Mouse (Mus musculus) liver, embryonic 14.5 days (tissue): ENCODE data around the gene Sdk1. TPM values are rescaled to one million over a fixed set of nuclear protein-coding genes. Genes with fewer than 3 reads are reported as not detected.

Source experiments
- ATAC-seq: fragments of 200-750 bp; cut with Nextera tagmentation; 2 replicates; pipeline ENCODE4 v1.8.0; 2017; ENCODE audit warnings: moderate number of reproducible peaks, mild to moderate bottlenecking, moderate library complexity; ENCODE audit not compliant: insufficient read depth
- DNase-seq, 3 experiments: peaks; one replicate each; pipeline ENCODE4 v3.0.0-alpha.2; 2012 to 2013; ENCODE audit warnings: low read depth in 3 of 3, low spot score in 3 of 3
- H3K27ac ChIP-seq: fragments of 300-500 bp; sonication (generic); 2 replicates; pipeline ENCODE4 v1.5.1; 2014; ENCODE audit warnings: moderate library complexity, mild to moderate bottlenecking, control low read depth, inconsistent platforms
- H3K27me3 ChIP-seq: fragments of 300-500 bp; sonication (generic); 2 replicates; pipeline ENCODE4 v1.6.1; 2014; ENCODE audit warnings: mild to moderate bottlenecking, low read length, moderate library complexity; ENCODE audit not compliant: control insufficient read depth, insufficient read depth
- H3K36me3 ChIP-seq: fragments of 300-500 bp; sonication (generic); replicated peaks from 2 replicates; pipeline ENCODE4 v1.6.1; 2014; ENCODE audit warnings: low read depth; ENCODE audit not compliant: control insufficient read depth, insufficient read depth
- H3K4me1 ChIP-seq, 2 experiments: fragments of 200-500 bp in 1 of 2; fragments of 300-500 bp in 1 of 2; sonication (generic) in 1 of 2; replicated peaks; 2 replicates each; pipeline ENCODE4 v1.6.1; 2012 to 2014; ENCODE audit warnings: antibody characterized with exemption in 1 of 2, inconsistent platforms in 1 of 2, low read length in 1 of 2; ENCODE audit not compliant: control insufficient read depth in 2 of 2, insufficient read depth in 2 of 2
- H3K4me2 ChIP-seq: fragments of 300-500 bp; sonication (generic); 2 replicates; pipeline ENCODE4 v1.6.1; 2014; ENCODE audit warnings: low read depth, mild to moderate bottlenecking, control low read depth, moderate library complexity
- H3K4me3 ChIP-seq, 2 experiments: fragments of 200-500 bp in 1 of 2; fragments of 300-500 bp in 1 of 2; sonication (generic) in 1 of 2; 2 replicates each; pipeline ENCODE4 v1.5.1; 2012 to 2014; ENCODE audit warnings: low read depth in 2 of 2, low read length in 2 of 2, mild to moderate bottlenecking in 2 of 2, control low read depth in 1 of 2, inconsistent platforms in 1 of 2, moderate library complexity in 1 of 2; ENCODE audit not compliant: insufficient read depth in 1 of 2
- H3K9ac ChIP-seq: fragments of 300-500 bp; sonication (generic); replicated peaks from 2 replicates; pipeline ENCODE4 v1.6.1; 2014; ENCODE audit warnings: mild to moderate bottlenecking, control low read depth, moderate library complexity
- H3K9me3 ChIP-seq: fragments of 300-500 bp; sonication (generic); 2 replicates; pipeline ENCODE4 v1.6.1; 2016; ENCODE audit warnings: low read length, mixed read lengths; ENCODE audit not compliant: control insufficient read depth
- CTCF ChIP-seq: IDR thresholded peaks from 2 replicates; pipeline ENCODE4 v1.5.1; 2016; ENCODE audit warnings: antibody characterized with exemption, low read depth, control low read depth
- EP300 ChIP-seq: IDR thresholded peaks from 2 replicates; pipeline ENCODE4 v1.6.1; 2016; ENCODE audit warnings: antibody characterized with exemption, low read depth
- WGBS: fragments of 180-500 bp; shearing (Covaris S2); extraction: QIAGEN DNeasy Blood & Tissue Kit; methylation state at CpG from one replicate; pipeline ENCODE4 v1.1.7; 2014; ENCODE audit not compliant: insufficient replicate concordance; 5-methylcytosine and 5-hydroxymethylcytosine counted together
- polyA plus RNA-seq, 2 experiments: library from polyadenylated mRNA; depleted of rRNA in 1 of 2; stranded (reverse) in 1 of 2; unstranded in 1 of 2; fragments of >200 nt; fragmentation: Nextera tagmentation in 1 of 2; extraction: Ambion mirVana in 1 of 2; gene quantifications; 2 replicates each; pipeline versions ENCODE4 v1.2.1 to v1.2.3; 2012 to 2014

The Sdk1 gene
- polyA plus RNA-seq, 2 experiments: 0.01 to 0.25 TPM

DNA sequence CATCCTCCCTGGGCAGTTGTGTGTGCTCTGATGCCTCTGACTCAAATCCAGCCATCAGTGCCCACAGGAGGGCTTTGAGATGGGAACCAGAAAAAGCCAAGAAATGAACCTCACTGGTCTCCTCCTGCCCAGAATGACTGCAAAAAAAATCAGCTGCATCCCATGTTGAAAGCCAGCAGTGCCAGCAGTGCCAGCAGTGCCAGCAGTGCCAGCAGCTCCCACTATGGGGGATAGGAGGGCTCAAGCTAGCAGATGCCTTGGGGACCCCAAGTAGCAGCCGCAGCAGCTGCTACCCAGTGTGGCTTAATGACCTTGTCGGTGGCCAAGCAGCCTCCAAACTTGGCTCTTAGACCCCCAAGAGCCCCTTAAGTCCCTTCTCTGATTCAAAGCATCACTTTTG, 1001.8 kb downstream of the Sdk1 start:
- no peaks in the 10 kb centered on the region for H3K4me1 ChIP-seq
- no peak overlapping the region for H3K4me3 ChIP-seq
- TF ChIP-seq CTCF: no peak
- no peak overlapping the region for H3K9ac ChIP-seq
- H3K27ac ChIP-seq: no peak overlapping the region
- DNase-seq (no peak), ATAC-seq (no peak)
- H3K27me3 ChIP-seq: no peaks in the 10 kb centered on the region
- no peaks in the 10 kb centered on the region for H3K36me3 ChIP-seq
- H3K4me2 ChIP-seq: no peak overlapping the region
- 73% methylated on average over 2 of the region's 2 CpGs for WGBS
- no peaks in the 10 kb centered on the region for H3K9me3 ChIP-seq

- Histone ChIP-seq H3K4me3 (no peak overlapping the region), H3K9ac (no peak overlapping the region), H3K4me2 (no peak overlapping the region), H3K36me3 (no peaks in the 10 kb centered on the region), H3K27ac (no peak overlapping the region), H3K27me3 (no peaks in the 10 kb centered on the region), H3K9me3 (no peaks in the 10 kb centered on the region), H3K4me1 (no peaks in the 10 kb centered on the region)
- no peak for TF ChIP-seq CTCF
- TF ChIP-seq EP300: no peak
- ATAC-seq (no peak), DNase-seq (no peak)
- WGBS: 70% methylated on average over 6 of the region's 6 CpGs
These were observed 1014.9 kb downstream of the Sdk1 start for GRCm38 (mm10) chr5:142256231-142256630.

DNA sequence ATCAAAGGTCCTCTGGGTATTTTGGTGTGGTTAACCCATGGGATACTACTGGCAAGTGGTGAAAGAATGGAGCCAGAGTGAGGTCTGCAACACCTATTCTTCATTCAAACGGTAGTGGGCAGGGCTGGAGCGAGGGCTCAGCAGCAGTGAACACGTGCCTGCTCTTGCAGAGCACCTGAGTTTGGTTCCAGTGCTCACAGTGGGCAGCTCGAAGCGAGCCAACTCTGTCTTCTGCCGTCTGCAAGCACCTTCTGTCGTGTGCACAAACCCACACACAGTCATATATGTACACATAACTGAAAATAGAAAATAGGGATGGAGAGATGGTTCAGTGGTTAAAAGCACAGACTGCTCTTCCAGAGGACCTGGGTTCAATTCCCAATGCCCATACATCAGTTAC, 1017.4 kb downstream of the Sdk1 start:
- WGBS: 66% methylated on average over 7 of the region's 7 CpGs
- H3K27ac ChIP-seq: no peak overlapping the region
- ATAC-seq: no peak

GRCm38 (mm10) chr5:142262060-142262459, 1020.8 kb downstream of the Sdk1 start:
- ATAC-seq (no peak), DNase-seq (no peak)
- H3K4me3 ChIP-seq: no peak overlapping the region
- no peaks in the 10 kb centered on the region for H3K9me3 ChIP-seq
- no peaks in the 10 kb centered on the region for H3K36me3 ChIP-seq
- H3K4me1 ChIP-seq: no peaks in the 10 kb centered on the region
- H3K27ac ChIP-seq: no peak overlapping the region
- 36% methylated on average over 6 of the region's 6 CpGs for WGBS
- TF ChIP-seq CTCF (no peak), EP300 (no peak)
- no peak overlapping the region for H3K4me2 ChIP-seq
- H3K9ac ChIP-seq: no peak overlapping the region
- H3K27me3 ChIP-seq: no peaks in the 10 kb centered on the region

More for the DNA sequence above, 1017.4 kb downstream of the Sdk1 start:
- no peaks in the 10 kb centered on the region for H3K36me3 ChIP-seq
- no peaks in the 10 kb centered on the region for H3K4me1 ChIP-seq
- DNase-seq: no peak
- no peaks in the 10 kb centered on the region for H3K27me3 ChIP-seq
- H3K9me3 ChIP-seq: no peaks in the 10 kb centered on the region
- TF ChIP-seq CTCF (no peak), EP300 (no peak)
- H3K4me2 ChIP-seq: no peak overlapping the region
- no peak overlapping the region for H3K9ac ChIP-seq
- H3K4me3 ChIP-seq: no peak overlapping the region

Other genes starting within 250 kb of the Sdk1 start
- gene Card11, start 240.9 kb upstream of the Sdk1 start, polyA plus RNA-seq (2012; rRNA removed): 0.26 and 0.27 TPM in 2 replicates
- 0.06 TPM in 1 of 2 replicates, not detected in the other for gene Card11, start 240.9 kb upstream of the Sdk1 start, polyA plus RNA-seq (2014; fragmentation: Nextera tagmentation; extraction: Ambion mirVana)